Mouse (Mus musculus): ENCODE measurements around the gene Fam184a.

DNA sequence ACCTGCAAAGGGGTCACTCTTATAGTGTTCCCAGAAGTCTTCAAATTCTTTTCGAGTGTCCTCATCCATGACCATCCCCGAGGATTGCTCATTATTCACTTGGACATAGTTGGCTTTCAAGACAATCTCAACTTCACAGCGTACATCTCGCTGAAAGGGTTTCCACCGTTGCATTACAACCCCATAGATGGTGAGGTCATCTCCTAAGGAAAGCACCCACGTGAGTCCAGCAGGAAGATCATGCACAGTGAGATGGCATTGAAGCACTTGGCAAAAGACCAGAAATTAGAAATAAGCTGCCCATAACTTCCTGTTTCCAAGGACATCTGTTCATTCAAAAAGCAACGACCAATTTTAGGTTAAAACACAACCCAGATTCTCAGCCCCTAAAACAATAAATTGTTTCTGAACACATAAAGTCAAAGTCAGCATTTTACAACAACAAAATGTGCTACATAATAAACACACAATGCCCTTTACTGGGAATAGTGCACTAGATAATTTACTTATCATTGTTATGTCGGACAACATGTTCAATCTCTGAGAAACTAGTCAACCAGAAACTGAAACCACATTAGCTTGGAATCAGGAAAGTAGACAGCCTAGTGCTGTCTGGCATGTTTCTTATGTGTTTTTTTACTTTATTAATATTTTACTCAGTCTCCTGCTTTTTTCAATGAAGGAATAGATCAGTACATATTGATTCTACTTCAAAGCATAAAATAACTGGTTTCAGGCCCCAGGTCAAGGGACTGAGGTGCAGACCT is 134.9 kb downstream of the Fam184a start:
- no peak for TF ChIP-seq CTCF (IDR thresholded peaks at IDR 0.05; ENCODE audit: low read depth)
- no peak for TF ChIP-seq EP300 (IDR thresholded peaks at IDR 0.05; ENCODE audit: low read depth)
